Mouse (Mus musculus): ENCODE measurements around the gene Col16a1.

Gene Col16a1

DNA sequence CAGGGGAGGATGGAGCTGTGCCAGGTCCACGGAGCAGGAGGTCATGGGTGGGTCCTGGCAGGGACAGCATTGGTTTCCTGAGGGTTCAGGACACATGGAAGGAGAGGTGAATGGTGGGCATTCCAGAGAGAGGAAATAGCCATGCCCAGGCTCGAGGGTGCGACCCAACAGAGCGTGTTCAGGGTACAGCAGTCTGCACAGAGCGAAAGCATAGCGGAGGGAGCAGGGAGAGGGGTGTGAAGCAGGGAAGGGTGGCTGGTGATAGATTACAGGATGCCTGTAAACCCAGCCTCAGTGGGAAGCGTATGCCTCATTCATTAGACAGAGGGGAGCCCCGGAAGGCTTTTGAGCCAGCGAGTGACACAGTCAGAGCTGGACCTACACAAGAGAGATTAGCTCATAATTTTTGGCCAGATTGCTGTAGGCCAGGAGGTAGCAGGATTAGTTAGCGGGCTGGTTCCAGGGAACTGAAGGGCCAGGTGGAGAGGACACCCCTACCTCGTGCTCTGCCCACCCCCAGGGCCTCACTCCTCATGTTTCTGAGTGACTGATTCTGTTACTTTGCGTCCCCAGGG is 37.7 kb downstream of the Col16a1 start:
- no peak for DNase-seq

DNA sequence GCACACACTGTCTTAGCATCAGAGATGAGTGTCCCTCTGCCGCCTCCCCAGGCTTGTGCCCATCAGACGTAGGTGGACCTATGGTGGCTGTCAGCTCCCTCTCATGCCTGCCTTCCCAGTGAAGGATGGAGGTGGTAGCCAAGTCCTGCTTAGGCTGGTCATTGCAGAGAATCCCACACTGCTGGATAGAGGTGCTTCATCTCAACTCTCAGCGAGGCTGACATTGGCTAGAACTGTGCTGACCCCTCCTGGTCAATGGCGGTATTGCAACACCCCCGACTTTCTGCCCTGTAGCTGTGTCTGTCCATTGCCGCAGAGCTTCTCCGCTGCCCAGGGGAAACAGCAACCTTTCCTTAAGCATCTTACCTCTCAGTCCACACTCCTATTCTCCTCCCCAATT is 39.7 kb downstream of the Col16a1 start:
- peak; percentile 95 for DNase-seq

DNA sequence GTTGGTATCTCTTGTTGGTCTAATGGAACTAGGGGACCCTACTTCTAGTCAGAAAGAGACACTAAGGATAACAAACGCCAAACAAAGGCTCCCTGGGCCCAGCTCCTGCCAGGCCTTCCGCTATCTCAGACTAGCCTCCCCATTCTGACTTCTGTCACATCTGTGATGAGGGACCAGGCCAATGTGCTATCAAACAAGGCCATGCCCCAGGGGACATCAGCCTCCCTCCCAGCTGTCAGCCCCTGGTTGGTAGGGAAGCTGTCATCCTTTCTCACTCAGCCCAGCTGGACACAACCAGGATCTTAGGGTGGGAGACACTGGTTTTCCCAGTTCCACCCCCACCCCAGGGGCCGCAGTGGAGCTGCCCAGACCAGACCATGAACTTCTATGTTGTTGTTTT is 47.5 kb downstream of the Col16a1 start:
- DNase-seq, result no peak

- DNase-seq, result peak; percentile 47
Measured at GRCm38 (mm10) chr4:130101183-130101582, 53.5 kb downstream of the Col16a1 start.

DNA sequence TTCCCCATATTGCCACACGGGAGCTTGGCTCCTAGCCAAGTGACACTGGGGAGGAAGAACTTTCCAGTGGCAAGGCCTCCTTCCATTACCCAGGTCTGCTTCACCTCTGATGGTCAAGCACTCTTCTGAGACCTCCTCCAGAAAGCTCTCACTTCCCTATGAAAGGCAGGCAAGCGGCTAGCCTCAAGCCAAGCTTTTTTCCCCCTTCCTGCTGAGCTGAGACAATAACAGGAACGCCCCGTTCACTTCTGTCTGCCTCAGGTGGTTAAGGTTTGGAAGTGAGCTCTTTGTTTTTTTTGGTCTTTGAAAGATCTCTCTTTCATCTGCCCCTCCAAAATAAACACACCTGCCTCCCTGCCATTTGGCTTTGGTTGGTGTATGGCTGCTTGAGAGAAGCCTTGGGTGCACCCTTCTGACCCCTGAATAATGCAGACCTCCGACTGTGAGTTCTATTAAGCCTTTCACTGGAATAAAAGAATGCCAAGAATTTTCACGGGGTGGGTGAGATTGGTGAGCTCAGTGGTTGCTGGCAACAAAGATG is 54.5 kb downstream of the Col16a1 start, which contains the start of gene Pef1:
TSS of gene Pef1 (plus strand) at position 448 of the 541 bp plus-strand sequence.
- DNase-seq, result peak; percentile 67

- DNase-seq, result no peak
Measured at GRCm38 (mm10) chr4:130103632-130104031, 56.0 kb downstream of the Col16a1 start.

DNA sequence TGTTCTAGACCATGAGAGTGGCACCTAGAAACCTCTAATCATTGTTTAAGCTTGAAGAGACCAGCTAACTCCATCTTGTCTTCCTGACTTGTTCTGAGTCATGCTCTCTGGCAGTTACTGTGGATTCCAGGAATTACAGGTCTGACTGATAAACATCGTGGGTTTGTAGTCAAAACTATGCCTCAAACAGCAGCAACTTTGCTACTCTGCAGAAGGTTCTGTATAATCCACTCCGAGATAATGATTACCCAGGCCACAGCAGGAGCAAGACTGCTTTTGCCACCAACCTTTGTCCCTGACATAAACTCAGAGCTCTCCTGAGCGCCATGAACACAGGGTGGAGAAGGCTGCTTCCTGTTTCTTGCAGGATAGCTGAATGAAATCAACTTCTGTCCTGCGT is 56.9 kb downstream of the Col16a1 start:
- DNase-seq, result no peak

DNA sequence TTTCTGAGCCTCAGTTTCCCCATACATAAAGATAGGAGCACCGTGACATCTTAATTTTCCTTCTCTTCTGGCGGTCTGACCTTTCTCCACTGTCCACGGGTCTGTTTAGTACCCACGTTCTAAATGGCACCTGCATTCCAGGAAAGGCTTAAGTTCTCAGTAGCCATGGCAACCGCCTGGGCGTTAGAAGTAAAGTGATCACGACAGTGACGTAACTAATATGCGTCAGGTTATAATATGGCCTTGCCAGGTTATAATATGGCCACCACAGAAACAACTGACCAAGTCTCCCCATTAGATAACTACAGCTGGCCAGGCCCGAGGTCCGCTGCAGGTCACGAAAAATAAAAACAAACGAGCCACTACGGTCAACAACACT is 59.4 kb downstream of the Col16a1 start:
- no peak for DNase-seq

DNA sequence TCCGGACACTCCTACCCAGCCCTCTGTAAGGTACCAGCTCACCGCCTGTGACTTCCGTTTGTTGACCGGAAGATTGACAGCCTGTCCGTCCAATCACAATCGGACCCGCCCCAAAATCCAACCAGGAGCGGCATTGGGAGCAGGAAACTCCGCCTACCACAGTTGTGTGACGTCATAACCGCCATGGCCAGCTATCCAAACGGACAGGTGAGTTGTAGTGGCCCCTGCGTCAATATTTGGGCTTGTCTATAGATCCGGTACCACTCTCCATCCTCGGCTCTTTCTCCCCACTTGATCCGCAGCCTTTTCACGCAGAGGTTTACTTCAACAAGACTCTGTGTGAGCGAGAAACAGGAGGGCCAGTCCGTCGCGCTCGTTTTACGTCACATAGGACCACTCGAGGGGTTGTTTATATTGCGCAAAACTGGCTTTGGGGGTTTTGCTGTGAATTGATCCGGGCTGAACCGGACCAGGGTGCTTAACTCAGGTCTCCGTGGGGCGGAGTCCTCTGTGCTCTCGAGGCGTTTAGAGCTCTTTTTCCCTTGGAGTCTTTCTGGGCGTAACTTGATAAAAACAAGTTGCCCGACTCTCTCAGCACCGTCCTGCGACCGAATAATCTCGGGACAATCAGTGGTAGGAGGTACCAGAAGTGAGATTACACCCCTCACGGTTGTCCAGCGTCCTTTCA is 59.9 kb downstream of the Col16a1 start:
- peak; percentile 100 for DNase-seq

GRCm38 (mm10) chr4:130108929-130109328 is 61.3 kb downstream of the Col16a1 start:
- DNase-seq, result peak; percentile 86

DNA sequence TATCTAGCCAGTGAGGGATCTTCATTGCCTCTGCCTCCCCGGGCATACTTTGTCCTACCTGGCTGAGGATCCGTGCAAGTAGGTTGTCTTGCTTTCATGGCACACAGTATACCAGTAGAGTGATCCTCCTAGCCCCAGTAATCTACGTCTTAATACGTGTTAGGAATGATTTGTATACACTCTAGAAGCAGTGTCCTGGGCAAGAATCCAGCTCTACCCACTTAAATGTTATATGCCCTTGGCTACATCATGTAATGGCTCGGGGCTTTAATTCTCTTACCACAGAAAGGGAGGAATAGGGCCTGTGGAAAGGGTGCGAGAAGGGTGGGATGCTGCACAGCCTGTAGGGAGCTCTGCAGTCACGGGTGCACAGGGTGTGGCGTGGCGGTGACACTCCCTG is 62.0 kb downstream of the Col16a1 start:
- DNase-seq, result peak; percentile 75

- peak; percentile 35 for DNase-seq
Measured at GRCm38 (mm10) chr4:130110091-130110490, 62.5 kb downstream of the Col16a1 start.

- DNase-seq, result peak; percentile 85
Measured at GRCm38 (mm10) chr4:130112299-130112698, 64.7 kb downstream of the Col16a1 start.

- no peak for DNase-seq
Measured at GRCm38 (mm10) chr4:130112732-130113131, 65.1 kb downstream of the Col16a1 start.

DNA sequence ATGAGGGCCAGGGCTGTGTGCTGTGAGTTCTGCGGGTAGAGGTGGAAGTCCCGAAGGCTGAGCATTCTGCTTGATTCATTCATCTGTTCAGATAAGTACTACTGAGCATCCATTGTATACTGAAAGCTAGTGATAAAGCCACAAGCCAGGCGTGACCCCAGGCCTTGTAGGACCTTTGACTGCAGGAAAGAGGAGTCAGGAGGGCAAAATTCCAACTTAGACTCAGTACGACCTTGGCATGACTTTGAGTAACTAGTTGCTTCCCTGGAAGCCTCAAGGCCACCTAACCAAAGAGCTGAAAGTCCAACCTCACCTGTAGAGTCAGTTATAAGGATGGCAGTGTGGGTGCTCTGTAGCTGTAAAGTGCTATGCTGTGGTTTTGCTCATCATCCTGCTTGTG is 73.1 kb downstream of the Col16a1 start:
- DNase-seq, result no peak

GRCm38 (mm10) chr4:130121560-130121959 is 73.9 kb downstream of the Col16a1 start:
- DNase-seq, result peak; percentile 71

DNA sequence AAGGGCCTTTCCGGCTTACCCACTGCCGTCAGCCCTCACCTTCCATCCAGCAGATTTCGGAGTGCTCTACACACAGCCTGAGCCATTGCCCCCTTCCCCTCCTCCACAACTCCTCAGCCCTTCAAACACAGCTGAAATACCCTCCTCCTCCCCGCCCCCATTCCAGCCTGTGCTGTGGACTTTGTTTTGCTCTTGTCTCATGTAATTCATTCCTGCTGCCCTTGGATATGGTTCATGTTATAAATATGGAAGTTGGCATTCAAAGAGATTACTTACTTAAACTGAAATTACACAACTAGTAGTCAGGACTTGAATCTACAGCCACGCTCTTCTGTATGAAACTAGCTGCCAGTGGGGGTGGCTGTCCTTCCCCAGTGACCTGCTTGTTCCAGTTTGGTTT is 75.4 kb downstream of the Col16a1 start:
- DNase-seq, result peak; percentile 31

- peak; percentile 84 for DNase-seq
Measured at GRCm38 (mm10) chr4:130124110-130124509, 76.5 kb downstream of the Col16a1 start.

GRCm38 (mm10) chr4:130125164-130125563 is 77.5 kb downstream of the Col16a1 start:
- peak; percentile 86 for DNase-seq

DNA sequence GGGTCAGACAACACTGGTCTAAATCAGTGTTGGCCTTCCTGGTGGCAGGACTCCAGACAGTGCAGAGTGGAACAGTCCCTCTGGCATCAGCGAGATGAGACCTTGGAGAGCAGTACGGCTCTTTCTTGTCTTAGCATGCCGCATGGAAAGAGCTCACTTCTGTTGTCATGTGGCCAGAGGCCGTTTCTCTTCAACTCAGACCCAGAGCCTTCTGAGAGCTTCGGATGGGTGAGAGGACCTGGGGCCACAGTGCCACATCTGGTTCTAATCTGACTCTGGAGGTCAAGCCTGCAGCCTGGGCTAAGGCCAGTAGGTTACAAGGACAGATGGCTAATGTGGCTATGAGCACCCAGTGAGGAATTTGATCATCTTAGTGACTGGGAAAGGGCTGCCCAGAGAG is 78.3 kb downstream of the Col16a1 start:
- DNase-seq, result no peak

DNA sequence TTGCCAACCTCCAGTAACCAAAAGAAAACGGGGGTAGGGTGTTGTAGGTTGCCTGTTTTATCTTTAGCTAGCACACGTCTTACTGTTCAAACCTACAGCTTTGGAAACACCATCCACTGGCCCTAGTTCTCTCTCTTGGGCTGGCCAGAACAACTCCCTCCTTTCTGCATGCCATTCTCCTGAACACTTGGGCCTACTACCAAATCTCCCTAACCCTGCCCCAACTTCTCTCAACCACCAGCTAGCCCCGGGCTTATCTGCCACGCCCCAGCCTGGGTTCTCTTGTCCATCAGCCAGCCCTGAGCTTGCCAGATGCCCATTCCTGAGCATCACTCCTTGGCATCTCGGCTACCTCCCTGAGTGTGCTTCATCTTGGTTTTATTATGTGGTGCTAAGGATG is 81.3 kb downstream of the Col16a1 start:
- DNase-seq, result no peak

DNA sequence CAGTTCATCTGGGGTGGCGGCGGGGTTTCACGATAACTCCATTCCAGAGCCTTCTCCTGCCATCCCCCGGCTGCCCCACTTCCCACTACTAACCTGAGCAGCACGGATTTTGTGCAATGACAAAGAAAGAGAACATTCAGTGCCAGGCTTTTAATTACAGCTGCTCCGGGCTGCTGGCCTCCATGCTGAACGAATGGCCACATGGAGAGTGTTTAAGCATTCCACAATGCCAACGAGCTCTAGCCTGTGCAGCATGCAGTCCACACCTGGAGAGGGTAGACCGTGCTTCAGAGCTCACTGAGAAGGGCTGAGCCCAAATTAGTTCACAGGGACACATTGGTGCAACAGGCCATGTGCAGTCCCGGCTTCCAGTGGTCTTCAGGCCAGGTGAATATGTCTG is 82.4 kb downstream of the Col16a1 start:
- no peak for DNase-seq

DNA sequence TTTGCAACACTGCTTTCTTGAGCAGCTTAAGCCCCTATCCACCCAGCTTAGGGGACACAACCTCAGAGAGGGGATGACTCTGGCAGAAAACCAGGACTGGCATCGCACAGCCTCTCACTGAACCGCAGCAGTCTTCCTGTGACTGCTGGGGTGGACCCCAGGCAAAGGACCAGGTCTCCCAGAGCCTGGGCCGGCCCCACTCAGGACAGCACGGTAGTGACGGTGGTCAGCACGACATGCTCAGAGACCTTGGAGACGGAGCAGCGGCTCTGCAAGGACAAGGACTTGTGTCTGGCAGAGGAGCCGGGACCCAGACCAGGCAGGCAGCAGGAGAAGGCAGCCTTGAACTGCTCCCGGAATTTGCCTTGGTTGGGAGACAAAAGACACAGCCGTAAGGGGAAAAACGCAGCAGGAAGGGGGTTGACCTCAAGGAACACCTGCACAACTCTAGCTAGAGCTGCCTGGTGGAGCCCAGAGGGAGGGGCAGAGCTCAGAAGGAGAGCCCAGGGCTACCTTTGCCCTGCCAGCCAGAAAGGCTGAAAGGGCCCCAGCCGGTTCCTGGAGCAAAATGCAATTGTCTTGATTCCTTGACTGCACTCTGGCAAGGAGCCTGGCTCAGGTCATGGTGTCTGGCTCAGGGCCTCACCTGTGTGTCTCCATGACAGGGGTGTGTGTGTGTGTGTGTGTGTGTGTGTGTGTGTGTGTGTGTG is 83.2 kb downstream of the Col16a1 start:
- DNase-seq, result no peak

Measured in lung, postnatal 36 days (tissue).